Mouse (Mus musculus) cerebellum, adult (tissue): ENCODE results near the gene Sdccag8.

ENCODE experiments used
- ATAC-seq: cut with Nextera tagmentation; 2 replicates; pipeline ENCODE4 v1.9.2; 2017; ENCODE audit warnings: mild to moderate bottlenecking, moderate library complexity, mixed read lengths; ENCODE audit not compliant: insufficient number of reproducible peaks, low FRiP score, low TSS enrichment

The Sdccag8 gene

DNA sequence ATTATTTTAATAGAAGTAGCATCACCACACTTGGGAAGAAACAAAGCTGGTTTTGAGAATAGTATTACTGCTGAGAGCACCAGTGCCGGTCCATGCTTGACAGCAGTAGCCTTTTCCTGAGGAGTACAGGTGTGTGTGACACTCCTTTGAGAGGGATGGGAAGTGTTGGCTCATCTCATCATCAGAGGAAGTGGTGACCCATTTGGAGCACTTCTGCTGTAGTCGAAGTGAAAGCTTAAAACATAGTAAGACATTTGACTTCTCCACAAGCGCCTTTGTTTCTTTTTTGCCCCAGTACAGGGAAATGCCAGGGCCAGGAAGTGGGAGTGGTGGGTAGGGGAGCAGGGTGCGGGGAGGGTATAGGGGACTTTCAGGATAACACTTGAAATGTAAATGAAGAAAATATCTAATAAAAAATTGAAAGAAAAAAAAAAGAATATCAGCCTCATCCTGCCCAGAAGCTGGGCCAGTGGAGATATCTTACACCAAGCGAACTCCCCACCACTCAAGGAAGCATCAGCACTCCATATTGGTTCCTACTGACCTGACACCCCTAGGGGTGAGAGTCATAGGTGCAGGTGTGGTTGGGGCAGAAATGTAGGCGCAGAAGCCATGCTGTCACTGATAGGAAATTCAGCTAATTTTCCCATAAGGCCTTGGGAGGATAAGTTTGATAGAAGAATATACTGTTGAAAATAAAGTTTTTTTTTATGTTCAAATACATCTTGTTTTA is 159.1 kb downstream of the Sdccag8 start:
- ATAC-seq = no peak

DNA sequence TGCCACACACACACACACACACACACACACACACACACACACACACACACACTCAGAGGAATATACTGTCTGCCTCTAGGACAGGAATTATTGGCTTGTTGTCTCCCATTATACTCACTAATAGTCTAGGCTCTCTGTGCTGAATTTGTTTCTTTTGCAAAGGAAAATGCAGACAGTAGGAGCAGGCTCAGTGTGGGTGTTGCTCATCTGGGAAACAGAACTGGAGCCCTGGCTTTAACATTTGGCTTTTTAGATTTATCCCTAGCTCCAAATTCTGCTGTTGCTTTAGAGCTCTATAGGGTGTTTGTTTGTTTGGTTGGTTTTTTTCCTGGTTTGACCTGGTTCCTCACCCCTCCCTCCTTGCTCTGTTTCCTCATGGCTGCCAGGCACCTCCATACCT is 164.8 kb downstream of the Sdccag8 start:
- ATAC-seq = no peak

- no peak for ATAC-seq
Measured at GRCm38 (mm10) chr1:176980140-176980539, 165.7 kb downstream of the Sdccag8 start.

DNA sequence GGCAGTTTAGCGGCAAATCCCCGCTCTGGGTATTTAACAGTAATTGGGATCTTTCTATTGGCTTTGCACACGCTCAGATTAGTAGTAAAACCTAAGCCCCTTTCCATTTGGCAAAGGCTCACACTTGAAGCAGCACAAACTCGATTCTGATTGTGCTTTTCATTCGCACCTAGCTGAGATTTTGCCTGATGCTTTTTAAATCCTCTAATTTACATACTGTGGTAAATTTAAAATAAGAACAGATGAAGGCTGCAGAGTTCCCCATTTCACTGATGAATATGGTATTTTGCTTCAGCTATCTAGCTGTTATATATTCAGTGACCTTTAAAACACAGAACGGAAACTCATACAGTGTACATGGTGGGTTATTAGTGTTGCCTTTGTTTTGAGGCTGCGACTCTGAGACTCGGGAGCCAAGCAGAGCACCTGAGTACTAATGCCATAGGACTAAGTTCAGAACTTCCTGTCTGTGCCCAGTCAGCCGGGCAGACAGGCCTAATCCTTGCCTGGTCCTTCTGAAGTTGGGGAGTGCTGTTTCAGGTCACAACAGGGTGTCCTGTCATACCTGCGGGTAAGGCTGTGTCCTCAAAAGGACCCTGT is 166.4 kb downstream of the Sdccag8 start:
- ATAC-seq = no peak

GRCm38 (mm10) chr1:176981511-176981910 is 167.1 kb downstream of the Sdccag8 start:
- no peak for ATAC-seq

- ATAC-seq = no peak
Measured at GRCm38 (mm10) chr1:176982671-176983070, 168.2 kb downstream of the Sdccag8 start.

GRCm38 (mm10) chr1:176985691-176986090 is 171.2 kb downstream of the Sdccag8 start:
- ATAC-seq = no peak

DNA sequence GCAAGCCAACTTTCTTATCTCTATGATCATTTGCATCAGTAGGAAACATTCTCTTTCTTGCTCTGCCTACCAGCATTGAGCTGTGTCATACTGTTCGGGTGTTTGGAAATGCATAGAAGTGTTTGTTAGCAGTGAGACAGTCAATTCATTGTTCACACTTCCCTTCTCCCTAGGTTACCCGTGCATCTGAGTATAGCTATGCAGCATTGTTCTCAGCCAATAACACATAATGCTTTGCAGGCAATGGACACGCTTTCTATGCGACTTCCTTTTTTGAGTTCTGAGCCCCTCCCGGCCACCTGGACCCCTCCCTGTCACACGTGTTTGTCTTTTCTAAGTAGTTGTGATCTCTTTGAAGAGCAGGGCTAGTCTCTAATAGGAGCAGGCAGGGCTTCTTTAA is 171.8 kb downstream of the Sdccag8 start:
- ATAC-seq = no peak

DNA sequence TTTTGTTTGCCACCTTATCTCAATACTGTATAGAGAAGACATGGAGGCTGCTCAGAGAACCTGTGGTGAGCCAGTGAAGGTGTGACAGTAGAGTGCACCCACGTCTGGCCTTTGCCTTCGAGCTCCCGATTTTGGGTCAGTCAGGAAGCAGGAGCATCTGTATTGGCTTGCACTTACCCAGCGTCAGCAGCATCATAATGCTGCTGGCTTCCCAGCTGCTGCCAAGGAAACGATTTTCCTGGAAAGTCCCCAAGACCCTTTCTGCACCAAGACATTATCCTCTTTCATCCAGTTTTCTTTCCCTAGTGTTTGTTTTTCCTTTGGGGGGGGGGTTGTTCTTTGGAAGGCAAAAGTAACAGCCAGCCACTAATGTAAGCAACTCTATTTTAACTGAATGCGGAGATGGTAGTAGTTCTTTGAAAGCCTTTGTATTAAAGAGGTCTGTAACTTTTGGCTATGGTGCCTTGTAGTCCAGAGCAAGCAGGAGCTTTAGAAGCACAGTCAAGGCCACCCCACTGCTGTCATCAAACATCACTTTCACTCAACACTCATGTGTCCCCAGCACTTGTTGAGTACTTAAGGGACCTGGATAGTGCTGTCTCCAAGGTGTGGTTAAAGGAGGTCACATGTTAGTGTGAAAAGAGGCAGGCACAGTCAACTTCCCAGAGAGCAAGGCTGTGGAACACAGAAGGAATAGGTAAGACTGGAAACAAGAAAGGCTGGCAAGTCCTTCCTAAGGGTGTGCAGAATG is 172.7 kb downstream of the Sdccag8 start:
- ATAC-seq = no peak

DNA sequence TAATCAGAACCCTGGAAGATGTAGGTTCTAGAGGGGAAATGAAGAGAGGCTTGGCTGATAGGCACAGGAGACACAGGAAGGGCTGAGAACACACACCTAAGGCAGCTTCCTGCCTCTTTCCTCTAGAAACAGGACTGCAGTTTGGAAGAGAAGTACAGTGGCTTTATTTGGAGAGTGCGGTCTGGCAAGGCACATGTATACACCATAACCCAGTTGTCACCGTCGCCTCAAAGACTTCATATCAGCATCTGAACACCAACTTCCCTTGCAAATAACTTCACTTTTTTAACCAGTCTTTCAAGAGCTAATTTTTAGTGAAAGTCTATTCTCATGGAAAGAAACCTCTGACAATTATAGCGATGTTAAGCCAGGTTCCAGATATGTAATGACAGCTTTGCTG is 177.0 kb downstream of the Sdccag8 start:
- no peak for ATAC-seq

GRCm38 (mm10) chr1:176992517-176992916 is 178.1 kb downstream of the Sdccag8 start:
- ATAC-seq = no peak

- ATAC-seq = no peak
Measured at GRCm38 (mm10) chr1:176993141-176994010, 178.9 kb downstream of the Sdccag8 start.

DNA sequence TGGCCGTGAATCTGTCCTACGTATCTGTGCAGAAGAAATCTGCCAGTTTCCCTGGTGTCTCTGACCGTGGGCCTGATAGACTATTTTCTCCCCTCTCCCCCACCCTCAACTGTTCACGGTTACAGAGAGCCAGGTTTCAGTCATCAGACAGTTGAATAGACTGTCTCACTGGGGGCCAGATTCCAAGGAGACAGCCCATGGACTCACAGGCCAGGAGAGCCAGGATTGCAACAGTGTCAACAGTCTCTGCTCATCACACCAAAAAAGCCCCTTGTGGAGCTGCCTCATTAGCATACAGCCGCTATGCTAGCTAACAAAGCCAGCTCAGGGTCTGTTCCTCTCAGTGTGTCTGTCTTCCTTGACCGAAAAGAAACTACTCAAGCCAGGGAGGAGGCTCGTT is 179.6 kb downstream of the Sdccag8 start:
- ATAC-seq = no peak

- ATAC-seq = no peak
Measured at GRCm38 (mm10) chr1:176994707-176995418, 180.4 kb downstream of the Sdccag8 start.

DNA sequence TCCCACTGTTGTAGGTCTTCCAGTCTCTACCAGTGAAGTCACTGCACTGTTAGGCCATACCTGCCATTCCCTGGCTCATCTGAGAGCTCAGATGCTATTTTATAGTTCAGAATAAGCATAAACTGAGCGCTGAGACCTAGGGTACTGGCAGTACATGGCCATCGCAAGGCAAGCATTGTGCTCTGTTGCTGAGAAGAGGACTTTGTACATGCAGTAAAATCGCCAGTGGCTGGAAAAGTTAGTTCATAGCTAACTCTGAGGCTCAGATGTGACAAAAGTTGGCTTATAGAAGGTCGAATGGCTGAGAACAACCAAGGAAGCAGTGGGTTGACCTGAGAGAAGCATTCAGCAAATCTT is 180.9 kb downstream of the Sdccag8 start:
- ATAC-seq = no peak

DNA sequence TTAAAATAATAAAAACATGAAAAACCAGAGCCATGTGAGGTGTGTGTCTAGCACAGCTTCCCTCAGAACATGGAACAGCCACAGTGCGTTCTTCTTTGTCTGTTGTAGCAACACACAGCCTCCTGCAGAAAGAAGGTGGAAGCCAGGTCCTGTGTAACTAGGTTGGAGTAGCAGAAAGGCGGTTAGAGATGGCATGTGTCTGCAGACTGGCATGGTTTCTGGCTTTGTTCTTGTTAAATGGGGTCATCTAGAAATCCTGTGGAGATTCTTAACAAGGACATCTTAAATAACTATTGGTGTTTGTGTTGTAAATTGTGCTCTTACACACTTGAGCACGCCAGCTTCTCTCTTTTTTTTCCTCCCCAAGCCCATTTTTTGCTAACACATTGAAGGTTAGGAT is 181.7 kb downstream of the Sdccag8 start:
- ATAC-seq = no peak

GRCm38 (mm10) chr1:176996630-176997201 is 182.3 kb downstream of the Sdccag8 start:
- no peak for ATAC-seq

- no peak for ATAC-seq
Measured at GRCm38 (mm10) chr1:176997254-176997653, 182.8 kb downstream of the Sdccag8 start.
